Mouse (Mus musculus): ENCODE results near the gene Efl1.
A peak's percentile ranks its signal among the peaks of the same experiment; 100 is the strongest.
"Not testable (repeated sequence)": the region's sequence is repeated elsewhere in the genome, so short reads cannot be mapped to it uniquely, and the experiment has no call there.

The Efl1 gene

DNA sequence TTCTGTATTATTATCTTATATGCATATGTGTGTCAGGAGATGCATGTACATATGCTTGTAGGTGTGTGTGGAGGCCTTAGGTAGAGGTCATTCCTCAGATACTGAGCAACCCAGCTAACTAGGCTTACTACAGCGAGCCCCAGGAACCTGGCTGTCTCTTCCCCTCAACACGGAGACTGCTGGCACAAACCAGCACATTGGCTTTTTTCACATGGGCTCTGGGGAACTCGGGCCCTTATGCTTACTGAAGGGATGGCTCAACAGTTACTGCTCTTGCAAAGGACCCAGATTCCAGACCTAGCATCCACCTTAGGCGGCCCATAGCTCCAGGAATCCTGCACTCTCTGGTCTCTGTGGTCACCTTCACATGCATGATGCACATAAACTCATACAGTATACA lies 110.7 kb downstream of the Efl1 start:
- DNase-seq (ENCODE audit: low spot score), result no peak

DNA sequence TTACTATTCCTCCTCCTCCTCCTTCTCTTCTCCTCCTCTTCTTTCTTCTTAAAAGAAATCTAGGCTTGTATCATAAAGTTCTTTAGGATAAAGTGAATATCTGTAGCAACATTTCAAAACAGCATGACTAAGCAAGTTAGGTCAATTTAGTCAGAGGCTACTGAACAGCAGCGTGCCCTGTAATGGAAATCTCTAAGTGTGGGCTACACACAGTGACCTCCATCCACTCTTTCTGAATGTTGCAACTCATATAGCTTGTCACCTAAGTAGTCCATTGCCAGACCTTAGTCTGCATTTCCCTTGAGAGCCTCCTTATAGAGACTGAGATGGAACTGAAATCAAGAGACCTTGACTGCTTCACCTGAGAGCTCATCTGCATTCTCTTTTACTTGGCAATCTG lies 116.5 kb downstream of the Efl1 start:
- DNase-seq (ENCODE audit: low spot score), result no peak

GRCm38 (mm10) chr7:82766623-82767022 lies 118.2 kb downstream of the Efl1 start:
- no peak for DNase-seq (ENCODE audit: low spot score)

DNA sequence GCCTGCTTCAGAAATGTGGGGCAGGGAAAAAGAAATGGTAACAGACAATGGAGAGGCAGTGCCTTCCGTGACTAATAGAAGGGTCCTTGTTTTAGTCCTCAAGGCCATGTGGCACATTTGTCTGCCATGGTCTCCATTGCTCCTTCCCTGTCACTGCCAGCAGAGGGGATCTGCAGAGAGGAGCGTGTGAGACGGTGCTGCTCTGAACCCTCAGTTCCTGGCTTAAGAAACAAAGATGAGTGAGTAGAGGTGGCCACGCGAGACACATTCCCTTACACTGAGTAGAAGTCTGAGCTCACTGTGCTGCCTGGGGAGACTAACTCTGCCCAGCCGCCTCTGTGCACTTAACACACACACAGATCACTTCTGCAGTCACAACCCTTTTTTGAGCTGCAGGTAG lies 121.8 kb downstream of the Efl1 start:
- DNase-seq (ENCODE audit: low spot score), result no peak

- not testable (repeated sequence) for DNase-seq (ENCODE audit: low spot score)
Observed at GRCm38 (mm10) chr7:82770957-82771660, 122.7 kb downstream of the Efl1 start.

DNA sequence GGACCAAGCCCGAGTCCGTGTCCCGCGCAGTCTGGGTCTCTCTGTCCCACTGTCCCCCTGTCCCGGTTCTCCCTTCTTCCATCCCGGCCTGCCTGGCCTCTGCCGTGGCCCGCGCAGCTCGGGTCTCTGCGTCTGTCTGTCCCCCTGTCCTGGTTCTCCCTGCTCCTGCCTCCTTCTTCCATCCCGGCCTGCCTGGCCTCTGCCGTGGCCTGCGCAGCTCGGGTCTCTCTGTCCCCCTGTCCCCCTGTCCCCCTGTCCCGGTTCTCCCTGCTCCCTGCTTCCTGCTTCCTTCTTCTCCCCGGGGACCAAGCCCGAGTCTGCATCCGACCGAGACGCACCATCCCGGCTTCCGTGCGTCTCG lies 123.2 kb downstream of the Efl1 start:
- DNase-seq (ENCODE audit: low spot score), result not testable (repeated sequence)

- DNase-seq (ENCODE audit: low spot score), result no peak
Observed at GRCm38 (mm10) chr7:82772481-82772880, 124.1 kb downstream of the Efl1 start.

DNA sequence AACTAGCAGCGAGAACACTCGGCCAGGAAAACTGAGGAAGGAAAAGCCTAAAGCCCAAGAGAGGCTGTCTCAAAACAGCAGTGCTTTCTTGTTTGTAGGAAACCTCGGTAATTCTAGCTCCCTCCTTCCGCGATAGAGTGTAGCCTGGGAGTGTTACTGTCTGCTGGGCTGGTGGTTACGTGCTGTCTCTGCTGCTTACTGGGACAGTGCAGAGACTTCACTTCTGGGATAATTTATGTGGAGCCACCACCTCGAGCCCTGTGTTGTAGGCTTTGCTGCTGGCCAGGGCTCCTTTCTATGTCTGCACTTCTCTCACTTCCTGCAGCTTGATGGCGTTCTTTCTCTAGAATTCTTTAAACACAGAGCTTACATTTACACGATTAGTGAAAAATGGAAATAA lies 124.7 kb downstream of the Efl1 start:
- no peak for DNase-seq (ENCODE audit: low spot score)

DNA sequence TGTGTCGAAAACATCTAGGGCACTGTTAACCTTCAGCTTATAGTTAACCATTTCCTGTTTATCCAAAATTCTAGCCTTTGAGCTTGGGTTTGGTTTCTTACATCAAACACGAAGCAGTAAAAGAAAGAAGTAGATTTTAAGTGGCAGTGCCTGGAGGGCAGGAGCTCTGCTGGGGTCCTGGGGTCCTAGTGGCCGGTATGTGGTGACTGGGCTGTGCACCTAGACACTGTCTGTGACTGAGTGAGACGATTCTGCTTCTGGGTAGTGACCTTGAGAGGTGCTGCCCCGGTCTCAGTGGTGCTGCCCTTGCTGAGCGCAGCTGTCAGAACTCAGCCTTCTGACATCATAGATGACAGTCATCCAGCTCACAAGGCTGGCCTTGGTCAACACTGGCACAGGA lies 125.5 kb downstream of the Efl1 start:
- DNase-seq (ENCODE audit: low spot score), result no peak

- no peak for DNase-seq (ENCODE audit: low spot score)
Observed at GRCm38 (mm10) chr7:82775090-82775489, 126.7 kb downstream of the Efl1 start.

DNA sequence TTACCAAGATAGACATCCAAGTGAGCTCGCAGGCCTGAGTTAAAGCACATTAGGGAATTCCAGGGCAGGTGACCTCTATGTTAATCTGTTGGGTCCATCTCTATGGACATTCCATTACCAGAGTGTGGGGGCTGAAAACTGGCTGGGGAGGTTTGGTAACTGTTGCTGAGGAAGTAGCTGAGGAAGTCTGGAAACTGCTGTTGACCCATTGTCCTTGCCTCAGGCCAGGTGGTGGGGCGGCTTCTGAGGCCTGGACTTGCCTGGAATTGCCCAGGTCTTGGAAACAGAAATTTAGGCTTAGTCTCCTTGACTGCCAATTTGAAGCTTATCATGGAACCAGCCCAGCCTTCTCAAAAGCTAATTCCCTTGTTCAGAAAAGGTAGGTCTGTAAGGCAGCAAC lies 134.7 kb downstream of the Efl1 start:
- DNase-seq (ENCODE audit: low spot score), result no peak

DNA sequence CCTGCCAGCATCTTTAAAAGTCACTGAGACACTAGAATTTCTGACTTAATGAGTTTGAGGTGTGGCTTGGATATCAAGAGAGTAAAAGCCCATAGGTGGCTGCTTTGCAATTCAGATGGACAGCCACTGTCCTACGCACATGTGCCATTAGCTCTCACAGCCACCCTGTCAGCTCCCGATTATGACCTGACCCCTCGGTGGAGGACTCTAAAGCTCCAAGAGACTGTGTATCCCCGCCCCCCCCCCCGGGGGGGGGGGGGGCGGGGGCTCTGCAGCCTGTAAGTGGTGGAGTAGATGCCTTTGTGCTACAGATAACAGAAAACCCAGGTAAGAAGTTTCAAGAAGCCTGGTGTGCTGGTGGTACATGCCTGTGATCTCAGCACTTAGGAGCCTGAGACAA lies 135.3 kb downstream of the Efl1 start:
- DNase-seq (ENCODE audit: low spot score), result no peak

- no peak for DNase-seq (ENCODE audit: low spot score)
Observed at GRCm38 (mm10) chr7:82785335-82785934, 137.0 kb downstream of the Efl1 start.

DNA sequence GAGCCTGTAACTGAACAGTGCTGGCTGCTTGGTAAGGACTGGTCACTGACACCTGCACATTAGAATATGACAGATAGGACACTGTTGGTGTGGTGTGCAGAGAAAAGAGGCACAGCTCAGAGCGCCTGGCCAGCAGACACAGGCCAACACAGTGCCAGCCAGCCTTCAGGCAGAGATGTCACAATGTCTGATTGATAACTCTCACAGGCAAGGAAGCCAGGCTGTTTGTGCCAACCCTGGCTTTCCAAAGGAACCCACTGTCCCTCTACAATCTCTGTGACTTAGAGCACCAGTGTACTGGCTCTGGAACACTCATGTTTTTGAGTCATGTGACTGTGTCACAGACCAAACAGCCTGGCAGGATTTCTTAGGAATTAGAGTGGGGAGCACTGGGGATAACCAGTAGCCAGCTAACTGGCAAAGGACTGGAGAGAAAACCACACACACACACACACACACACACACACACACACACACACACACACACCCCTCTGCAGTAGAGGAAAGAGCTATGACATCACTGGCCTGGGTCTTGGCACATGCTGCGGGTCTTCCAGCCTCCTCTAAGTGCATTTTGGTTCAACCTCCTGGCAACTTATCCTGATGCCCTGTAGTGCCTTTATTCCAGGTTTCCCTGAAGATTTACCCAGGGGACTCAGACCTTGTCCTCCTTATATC lies 137.7 kb downstream of the Efl1 start:
- peak; percentile 35 for DNase-seq (ENCODE audit: low spot score)

DNA sequence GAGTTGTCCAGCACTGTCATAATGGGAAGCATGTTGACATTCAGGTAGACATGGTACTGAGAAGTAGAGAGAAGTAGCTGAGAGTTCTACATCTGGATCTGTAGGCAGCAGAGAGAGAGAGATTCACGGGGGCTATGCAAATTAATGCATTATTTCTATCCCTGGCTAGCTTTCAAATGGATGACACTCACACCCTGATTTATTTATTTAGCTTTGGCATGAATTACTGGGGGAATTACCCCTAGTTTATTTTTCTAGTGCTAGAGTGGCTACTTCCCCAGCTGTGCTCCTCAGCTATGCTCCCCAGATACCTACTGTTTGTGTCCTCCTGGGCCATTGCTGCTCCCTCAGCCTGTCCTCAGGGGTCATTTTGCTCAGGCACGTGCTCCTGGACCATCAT lies 144.2 kb downstream of the Efl1 start:
- no peak for DNase-seq (ENCODE audit: low spot score)

- no peak for DNase-seq (ENCODE audit: low spot score)
Observed at GRCm38 (mm10) chr7:82793111-82793510, 144.7 kb downstream of the Efl1 start.

DNA sequence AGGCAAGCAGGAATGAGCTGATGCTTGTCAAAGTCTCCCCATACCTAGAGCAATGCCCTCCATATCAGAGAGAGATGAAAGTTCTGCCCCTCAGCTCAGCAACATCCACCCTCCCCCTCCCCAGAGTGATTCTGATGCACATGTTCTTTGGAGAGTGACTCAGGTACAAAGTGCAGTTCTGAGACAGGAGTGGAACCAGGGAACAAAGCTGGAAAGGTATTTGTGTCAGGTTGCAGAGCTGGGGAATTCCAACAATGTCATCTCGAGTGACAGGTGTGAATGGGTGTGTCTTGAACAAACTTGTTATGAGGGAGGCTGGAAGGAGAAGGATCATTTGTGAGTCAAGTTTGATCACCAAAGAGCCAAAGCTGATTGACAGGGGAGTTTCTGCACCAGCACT lies 146.1 kb downstream of the Efl1 start:
- DNase-seq (ENCODE audit: low spot score), result no peak

DNA sequence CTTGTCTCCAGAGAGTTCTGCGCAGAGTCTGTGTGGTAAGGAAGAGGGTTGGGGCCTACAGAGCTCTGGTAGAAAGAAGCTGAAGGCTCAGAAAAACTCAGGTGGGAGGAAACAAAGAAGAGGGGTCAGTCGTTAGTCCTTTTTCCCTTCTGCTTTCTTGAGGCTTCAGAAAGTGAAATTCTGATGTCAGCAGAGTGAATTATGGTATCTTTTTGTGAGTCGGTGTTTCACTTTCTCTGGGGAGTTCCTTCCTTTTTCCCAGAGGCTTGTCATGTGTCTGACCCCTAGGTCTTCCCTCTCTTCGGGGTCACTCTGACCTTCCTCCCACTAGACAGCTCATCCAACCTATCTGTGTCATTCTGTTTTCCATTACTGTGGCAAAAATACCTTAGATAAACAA lies 153.8 kb downstream of the Efl1 start:
- no peak for DNase-seq (ENCODE audit: low spot score)

DNA sequence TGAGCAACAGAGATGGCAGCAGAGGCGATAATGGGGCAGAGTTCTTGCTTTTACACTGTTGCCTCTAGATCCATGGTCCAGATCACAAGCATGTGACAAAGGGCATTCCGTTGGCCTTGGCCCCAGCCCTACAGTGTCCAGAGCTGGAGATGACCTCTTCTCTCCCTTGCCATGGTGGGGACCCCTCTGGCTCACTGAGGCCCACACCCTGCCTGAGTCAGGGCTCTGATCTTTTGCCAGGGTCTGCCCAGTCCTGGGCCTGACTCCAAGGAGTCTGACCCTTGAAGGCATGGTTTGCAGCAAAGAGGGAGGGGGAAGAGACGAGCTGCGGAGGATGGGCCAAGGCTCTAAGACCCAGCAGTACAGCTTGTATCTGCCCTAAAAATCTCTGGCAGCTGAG lies 159.8 kb downstream of the Efl1 start:
- no peak for DNase-seq (ENCODE audit: low spot score)

DNA sequence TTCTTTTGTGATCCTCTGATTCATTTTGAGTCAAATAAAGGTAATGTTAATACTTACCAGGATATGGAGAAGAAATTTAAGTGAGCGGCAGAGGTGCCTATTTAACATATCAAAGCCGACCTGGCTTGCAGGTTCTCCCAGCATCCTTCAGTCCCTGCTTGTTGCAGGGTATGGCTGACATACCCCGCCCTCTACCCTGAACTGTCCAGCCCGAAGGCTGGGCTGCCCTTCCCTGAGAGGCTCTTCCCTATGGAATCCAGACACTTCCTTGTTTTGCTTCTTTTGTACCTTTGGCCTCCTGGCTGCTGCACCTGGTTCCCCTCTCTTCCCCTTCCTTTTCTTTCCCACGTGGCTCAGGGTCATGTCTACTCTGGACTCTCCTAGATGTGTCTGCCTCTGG lies 160.7 kb downstream of the Efl1 start:
- no peak for DNase-seq (ENCODE audit: low spot score)

DNA sequence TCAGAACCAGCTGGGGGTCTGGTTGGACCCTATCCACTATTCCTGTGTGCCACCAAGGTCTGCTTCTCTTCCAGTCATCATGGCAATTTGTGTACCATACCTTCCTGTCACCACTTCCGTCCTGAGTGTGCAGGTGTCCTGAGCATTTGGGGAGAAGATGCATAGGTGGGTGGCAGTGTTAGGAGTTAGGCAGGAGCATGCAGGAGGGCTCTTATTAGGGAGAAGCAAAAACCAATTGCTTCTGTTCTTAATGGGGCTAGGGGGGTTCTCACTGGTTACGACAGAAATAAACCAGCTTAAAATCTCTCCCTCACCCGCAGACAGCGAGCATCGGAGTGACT lies 162.4 kb downstream of the Efl1 start:
- DNase-seq (ENCODE audit: low spot score), result no peak

- DNase-seq (ENCODE audit: low spot score), result no peak
Observed at GRCm38 (mm10) chr7:82811140-82811851, 162.9 kb downstream of the Efl1 start.

Measured in left cerebral cortex, adult 11 months (tissue).